Mouse (Mus musculus) CH12.LX (cell line): ENCODE measurements around the gene Nt5c2. TPM values are rescaled to one million over a fixed set of nuclear protein-coding genes. Genes with fewer than 3 reads are reported as not detected.

Experiments used
- DNase-seq: peaks from one replicate; pipeline ENCODE4 v3.0.0-alpha.2; 2013; ENCODE audit errors: extremely low read depth
- H3K27ac ChIP-seq: 2 replicates; pipeline ENCODE4 v1.5.1; 2012; ENCODE audit warnings: low read depth, mild to moderate bottlenecking, control low read depth, moderate library complexity; ENCODE audit not compliant: insufficient read depth
- H3K27me3 ChIP-seq: replicated peaks from 2 replicates; pipeline ENCODE3; 2012; ENCODE audit warnings: inconsistent platforms
- H3K36me3 ChIP-seq, 2 experiments: replicated peaks in 1 of 2; 2 replicates each; pipeline versions ENCODE3 to v1.6.1; 2012; ENCODE audit warnings: inconsistent platforms in 1 of 2, low read length in 1 of 2, mild to moderate bottlenecking in 1 of 2, mixed read lengths in 1 of 2, moderate library complexity in 1 of 2; ENCODE audit not compliant: control insufficient read depth in 1 of 2, insufficient read depth in 1 of 2
- H3K4me1 ChIP-seq, 2 experiments: 2 replicates each; pipeline ENCODE4 v1.6.1; 2012; ENCODE audit warnings: inconsistent platforms in 1 of 2, moderate library complexity in 1 of 2; ENCODE audit not compliant: insufficient read depth in 2 of 2, control insufficient read depth in 1 of 2
- H3K4me2 ChIP-seq: 2 replicates; pipeline ENCODE4 v1.6.1; 2012; ENCODE audit warnings: low read depth, mild to moderate bottlenecking, control low read depth; ENCODE audit not compliant: poor library complexity, insufficient read depth, severe bottlenecking
- H3K4me3 ChIP-seq, 3 experiments: fragments of 150-350 bp in 1 of 3; sonication (generic) in 1 of 3; replicated peaks in 1 of 3; 2 replicates each; pipeline versions ENCODE3 to v1.5.1; 2011 to 2012; ENCODE audit warnings: low read depth in 2 of 3, low read length in 2 of 3, mild to moderate bottlenecking in 2 of 3, moderate library complexity in 2 of 3, control low read depth in 1 of 3, improper control_type of control experiment in 1 of 3, inconsistent platforms in 1 of 3, mixed read lengths in 1 of 3; ENCODE audit not compliant: poor library complexity in 1 of 3
- H3K79me2 ChIP-seq: replicated peaks from 2 replicates; pipeline ENCODE4 v1.6.1; 2012; ENCODE audit warnings: mild to moderate bottlenecking, moderate library complexity; ENCODE audit not compliant: control insufficient read depth, poor library complexity, insufficient read depth, severe bottlenecking; ENCODE audit errors: extremely low read depth
- H3K9ac ChIP-seq: 2 replicates; pipeline ENCODE4 v1.6.1; 2012; ENCODE audit warnings: low read depth, mild to moderate bottlenecking, control low read depth, moderate library complexity; ENCODE audit not compliant: insufficient read depth
- H3K9me3 ChIP-seq: replicated peaks from 2 replicates; pipeline ENCODE3; 2012; ENCODE audit warnings: low read length, inconsistent platforms, mixed read lengths
- BHLHE40 ChIP-seq: IDR thresholded peaks from 2 replicates; pipeline ENCODE4 v1.6.1; 2011; ENCODE audit warnings: mild to moderate bottlenecking, low read depth, low read length, improper control_type of control experiment
- CHD2 ChIP-seq: IDR thresholded peaks from 2 replicates; pipeline ENCODE4 v1.6.1; 2011; ENCODE audit warnings: low read length, improper control_type of control experiment
- E2F4 ChIP-seq: IDR thresholded peaks from 2 replicates; pipeline ENCODE4 v1.6.1; 2011; ENCODE audit warnings: low read depth, low read length, improper control_type of control experiment; ENCODE audit not compliant: insufficient replicate concordance
- ETS1 ChIP-seq: conservative IDR thresholded peaks from 2 replicates; pipeline ENCODE4 v1.6.1; 2012; ENCODE audit warnings: low read depth, mild to moderate bottlenecking, inconsistent platforms, low read length, improper control_type of control experiment, moderate library complexity
- GABPA ChIP-seq: IDR thresholded peaks from 2 replicates; pipeline ENCODE4 v1.6.1; 2012; ENCODE audit warnings: low read depth, low read length, improper control_type of control experiment, inconsistent platforms; ENCODE audit not compliant: insufficient replicate concordance
- HCFC1 ChIP-seq: IDR thresholded peaks from 2 replicates; pipeline ENCODE4 v1.6.1; 2012; ENCODE audit warnings: low read depth, mild to moderate bottlenecking, inconsistent platforms, low read length, improper control_type of control experiment
- JUND ChIP-seq: conservative IDR thresholded peaks from 2 replicates; pipeline ENCODE4 v1.6.1; 2011; ENCODE audit warnings: low read depth, low read length, improper control_type of control experiment
- KAT2A ChIP-seq: IDR thresholded peaks from 2 replicates; pipeline ENCODE4 v1.6.1; 2012; ENCODE audit warnings: low read length, improper control_type of control experiment, inconsistent platforms; ENCODE audit not compliant: insufficient replicate concordance
- MAZ ChIP-seq: IDR thresholded peaks from 2 replicates; pipeline ENCODE4 v1.6.1; 2012; ENCODE audit warnings: low read depth, mild to moderate bottlenecking, inconsistent platforms, low read length, improper control_type of control experiment, moderate library complexity
- MEF2A ChIP-seq: IDR thresholded peaks from 2 replicates; pipeline ENCODE4 v1.6.1; 2014; ENCODE audit warnings: low read depth, mild to moderate bottlenecking, inconsistent platforms, low read length, improper control_type of control experiment, borderline replicate concordance
- MYC ChIP-seq: IDR thresholded peaks from 2 replicates; pipeline ENCODE4 v1.6.1; 2011; ENCODE audit warnings: low read depth, mild to moderate bottlenecking, improper control_type of control experiment, low read length
- NELFE ChIP-seq: IDR thresholded peaks from 2 replicates; pipeline ENCODE4 v1.6.1; 2011; ENCODE audit warnings: low read depth, low read length, improper control_type of control experiment
- NRF1 ChIP-seq: IDR thresholded peaks from 2 replicates; pipeline ENCODE4 v1.6.1; 2014; ENCODE audit warnings: low read depth, mild to moderate bottlenecking, inconsistent platforms, low read length, improper control_type of control experiment, moderate library complexity
- PAX5 ChIP-seq: IDR thresholded peaks from 2 replicates; pipeline ENCODE4 v1.6.1; 2012; ENCODE audit warnings: low read length, inconsistent platforms, mixed read lengths
- POLR2A ChIP-seq: IDR thresholded peaks from 2 replicates; pipeline ENCODE4 v1.6.1; 2011; ENCODE audit warnings: low read depth, mild to moderate bottlenecking, improper control_type of control experiment, low read length
- TCF12 ChIP-seq: IDR thresholded peaks from 2 replicates; pipeline ENCODE4 v1.6.1; 2014; ENCODE audit warnings: low read depth, mild to moderate bottlenecking, inconsistent platforms, low read length, improper control_type of control experiment
- UBTF ChIP-seq: IDR thresholded peaks from 2 replicates; pipeline ENCODE4 v1.6.1; 2012; ENCODE audit warnings: low read depth, mild to moderate bottlenecking, inconsistent platforms, low read length, improper control_type of control experiment, moderate library complexity
- USF2 ChIP-seq: conservative IDR thresholded peaks from 2 replicates; pipeline ENCODE4 v1.6.1; 2011; ENCODE audit warnings: low read depth, low read length, improper control_type of control experiment
- ZMIZ1 ChIP-seq: IDR thresholded peaks from 2 replicates; pipeline ENCODE4 v1.6.1; 2012; ENCODE audit warnings: low read depth, mild to moderate bottlenecking, inconsistent platforms, low read length, improper control_type of control experiment
- dilution Hi-C: fragments of 300-500 bp; cut with MboI; formaldehyde crosslinking; loops from 2 replicates; pipeline ENCODE4 v1.14.3; 2020; ENCODE audit warnings: low sequenced_read_pairs; ENCODE audit not compliant: extremely low pct_unique_long_range_greater_than_20kb, extremely low pct_ligation_motif_present
- in situ Hi-C: fragments of 300-500 bp; cut with MboI; formaldehyde crosslinking; loops from 3 replicates; pipeline ENCODE4 v1.14.3; 2019; ENCODE audit warnings: low sequenced_read_pairs, low pct_ligation_motif_present, low pct_unique_long_range_greater_than_20kb, mixed read lengths
- polyA plus RNA-seq: library from polyadenylated mRNA; unstranded; fragments of >175 nt; gene quantifications from 2 replicates; pipeline ENCODE4 v1.2.1, GENCODE M21; 2012; ENCODE audit warnings: low read depth; ENCODE audit not compliant: insufficient read length
- total RNA-seq, 2 experiments: library from RNA; depleted of rRNA; stranded (reverse); fragments of 300-350 nt in 1 of 2; fragments of >200 nt in 1 of 2; gene quantifications; 2 replicates each; pipeline ENCODE4 v1.2.3; 2012 to 2014

Nt5c2 gene
- total and polyA plus RNA-seq, 3 experiments, result 15.1 to 62.9 (median 21.1) TPM

GRCm38 (mm10) chr19:46957971-46958370, 57.0 kb downstream of the Nt5c2 start:
- Histone ChIP-seq H3K4me2 (no peak overlapping the region), H3K4me3 (no peak overlapping the region), H3K27me3 (no peaks in the 10 kb centered on the region), H3K27ac (no peak overlapping the region), H3K4me1 (peaks cover 3 to 34% of the 10 kb centered on the region in 2 experiments; a peak in 3 of 4 replicates), H3K79me2 (peaks cover 36% of the 10 kb centered on the region), H3K9me3 (no peaks in the 10 kb centered on the region), H3K36me3 (peaks cover 0 to 31% of the 10 kb centered on the region in 2 experiments), H3K9ac (no peak overlapping the region)
- DNase-seq, result no peak
- TF ChIP-seq MYC, result no peak
- no peak for TF ChIP-seq JUND
- TF ChIP-seq GABPA, result no peak
- TF ChIP-seq CHD2, result no peak
- dilution Hi-C loops (no loop called here), in situ Hi-C loops (no loop called here)

GRCm38 (mm10) chr19:46957001-46957400, 58.0 kb downstream of the Nt5c2 start:
- no peak for DNase-seq
- Histone ChIP-seq H3K9me3 (no peaks in the 10 kb centered on the region), H3K4me2 (no peak overlapping the region), H3K36me3 (peaks cover 0 to 39% of the 10 kb centered on the region in 2 experiments), H3K27me3 (no peaks in the 10 kb centered on the region), H3K79me2 (peaks cover 43% of the 10 kb centered on the region), H3K4me1 (peaks cover 3 to 32% of the 10 kb centered on the region in 2 experiments; a peak in 3 of 4 replicates), H3K27ac (no peak overlapping the region), H3K9ac (no peak overlapping the region), H3K4me3 (no peak overlapping the region)
- no peak for TF ChIP-seq USF2
- no peak for TF ChIP-seq ZMIZ1
- TF ChIP-seq MAZ, result no peak
- no peak for TF ChIP-seq HCFC1
- TF ChIP-seq CHD2, result no peak
- no peak for TF ChIP-seq PAX5
- no peak for TF ChIP-seq MEF2A
- TF ChIP-seq KAT2A, result no peak
- no peak for TF ChIP-seq POLR2A
- TF ChIP-seq NELFE, result no peak
- TF ChIP-seq ETS1, result no peak
- TF ChIP-seq NRF1, result no peak
- no peak for TF ChIP-seq UBTF
- TF ChIP-seq JUND, result no peak
- TF ChIP-seq TCF12, result no peak
- no peak for TF ChIP-seq E2F4
- no peak for TF ChIP-seq BHLHE40
- dilution Hi-C loops (no loop called here), in situ Hi-C loops (no loop called here)
